Mouse (Mus musculus): ENCODE measurements around the gene Nme7.

DNA sequence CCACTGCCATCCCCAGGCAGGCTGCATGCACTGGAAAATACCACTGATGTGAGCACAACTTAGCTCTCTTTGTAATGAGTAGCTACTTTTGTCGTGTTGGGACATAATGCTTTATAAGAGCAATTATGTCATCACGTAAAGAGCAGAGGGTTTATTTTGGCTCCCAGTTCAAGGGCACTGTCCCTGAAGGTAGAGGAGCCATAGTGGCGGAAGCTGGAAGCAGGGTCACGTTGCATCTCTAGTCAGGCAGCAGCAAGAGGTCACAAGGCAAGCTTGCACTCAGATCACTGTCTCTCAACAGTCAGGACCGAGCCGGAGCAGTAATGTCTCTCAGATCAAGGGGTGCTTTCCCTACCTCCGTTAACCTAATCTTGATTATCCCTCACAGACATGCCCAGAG, 123.9 kb downstream of the Nme7 start:
- TF ChIP-seq CTCF (IDR thresholded peaks at IDR 0.05; ENCODE audit: low read depth) (no peak), EP300 (IDR thresholded peaks at IDR 0.05; ENCODE audit: low read depth) (no peak)

Measured in heart, postnatal 0 days (tissue).